Mouse (Mus musculus): ENCODE data around the gene Igsf6. TPM values are rescaled to one million over a fixed set of nuclear protein-coding genes. Genes with fewer than 3 reads are reported as not detected.

The Igsf6 gene
- polyA plus RNA-seq, 1 experiment from 2014 or later = 1.3 TPM

DNA sequence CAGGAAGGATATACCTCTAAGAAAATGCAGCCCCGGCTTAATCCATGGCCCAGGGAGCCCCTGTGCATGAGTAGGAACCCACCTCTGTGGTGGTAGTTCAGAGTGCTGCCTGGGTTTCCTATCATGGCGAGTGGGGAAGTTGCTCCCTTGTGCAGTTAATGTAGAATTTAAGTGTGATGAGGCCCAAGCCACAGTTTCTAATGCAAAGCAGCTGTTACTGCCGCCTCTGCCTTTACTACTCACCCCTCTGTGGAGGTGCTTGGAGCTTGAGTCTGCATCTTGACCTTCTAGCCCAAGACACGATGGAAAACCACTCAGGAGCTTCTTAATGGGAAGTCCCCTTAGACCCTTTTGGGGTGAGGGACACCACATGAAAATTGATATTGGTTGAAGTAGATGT is 3.1 kb downstream of the Igsf6 start:
- H3K36me3 ChIP-seq (ENCODE audit: control insufficient read depth, insufficient read depth) = peaks cover 31% of the 10 kb centered on the region
- ATAC-seq = no peak
- WGBS = 92% methylated on average over 4 of the region's 4 CpGs
- no peak overlapping the region for H3K4me3 ChIP-seq (ENCODE audit: low read depth, low read length)
- H3K9me3 ChIP-seq (ENCODE audit: control insufficient read depth) = no peaks in the 10 kb centered on the region
- no peak overlapping the region for H3K4me2 ChIP-seq (replicated peaks; ENCODE audit: low read depth)
- no peaks in the 10 kb centered on the region for H3K27me3 ChIP-seq (replicated peaks; ENCODE audit: control insufficient read depth, insufficient read depth, low read length)
- H3K4me1 ChIP-seq (replicated peaks; ENCODE audit: control insufficient read depth, insufficient read depth, low read length) = no peaks in the 10 kb centered on the region
- no peak overlapping the region for H3K27ac ChIP-seq (ENCODE audit: low read depth, low read length)
- H3K9ac ChIP-seq (ENCODE audit: low read depth, low read length) = no peak overlapping the region
- no peak for TF ChIP-seq CTCF (IDR thresholded peaks at IDR 0.05; ENCODE audit: low read depth)

DNA sequence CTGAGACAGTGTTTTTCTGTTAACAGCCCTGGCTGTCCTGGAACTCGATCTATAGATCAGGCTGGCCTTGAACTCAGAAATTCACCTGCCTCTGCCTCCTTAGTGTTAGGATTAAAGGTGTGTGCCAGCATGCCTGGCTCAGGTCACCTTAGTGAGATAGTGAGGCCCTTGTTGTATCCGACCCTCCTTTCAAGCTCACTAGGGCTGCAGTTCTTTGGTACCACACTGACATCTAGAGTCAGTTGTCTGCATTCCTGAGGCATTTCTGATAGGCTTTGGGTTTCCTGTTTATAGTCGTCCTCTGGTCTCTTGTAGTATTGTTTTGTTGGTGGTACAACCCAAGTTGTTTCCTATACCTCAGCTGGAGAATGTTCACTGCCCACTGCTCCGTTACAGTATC is 10.1 kb downstream of the Igsf6 start:
- no peak overlapping the region for H3K27ac ChIP-seq (ENCODE audit: low read depth, low read length)
- 42% methylated on average over 4 of the region's 4 CpGs for WGBS
- no peak overlapping the region for H3K9ac ChIP-seq (ENCODE audit: low read depth, low read length)
- H3K4me1 ChIP-seq (replicated peaks; ENCODE audit: control insufficient read depth, insufficient read depth, low read length) = no peaks in the 10 kb centered on the region
- peaks cover 13% of the 10 kb centered on the region for H3K36me3 ChIP-seq (ENCODE audit: control insufficient read depth, insufficient read depth)
- no peaks in the 10 kb centered on the region for H3K9me3 ChIP-seq (ENCODE audit: control insufficient read depth)
- TF ChIP-seq CTCF (IDR thresholded peaks at IDR 0.05; ENCODE audit: low read depth) = peak; percentile 78
- no peak overlapping the region for H3K4me2 ChIP-seq (replicated peaks; ENCODE audit: low read depth)
- peak; percentile 31; the same call in 1 of the 2 replicates for ATAC-seq
- H3K27me3 ChIP-seq (replicated peaks; ENCODE audit: control insufficient read depth, insufficient read depth, low read length) = no peaks in the 10 kb centered on the region
- no peak overlapping the region for H3K4me3 ChIP-seq (ENCODE audit: low read depth, low read length)

DNA sequence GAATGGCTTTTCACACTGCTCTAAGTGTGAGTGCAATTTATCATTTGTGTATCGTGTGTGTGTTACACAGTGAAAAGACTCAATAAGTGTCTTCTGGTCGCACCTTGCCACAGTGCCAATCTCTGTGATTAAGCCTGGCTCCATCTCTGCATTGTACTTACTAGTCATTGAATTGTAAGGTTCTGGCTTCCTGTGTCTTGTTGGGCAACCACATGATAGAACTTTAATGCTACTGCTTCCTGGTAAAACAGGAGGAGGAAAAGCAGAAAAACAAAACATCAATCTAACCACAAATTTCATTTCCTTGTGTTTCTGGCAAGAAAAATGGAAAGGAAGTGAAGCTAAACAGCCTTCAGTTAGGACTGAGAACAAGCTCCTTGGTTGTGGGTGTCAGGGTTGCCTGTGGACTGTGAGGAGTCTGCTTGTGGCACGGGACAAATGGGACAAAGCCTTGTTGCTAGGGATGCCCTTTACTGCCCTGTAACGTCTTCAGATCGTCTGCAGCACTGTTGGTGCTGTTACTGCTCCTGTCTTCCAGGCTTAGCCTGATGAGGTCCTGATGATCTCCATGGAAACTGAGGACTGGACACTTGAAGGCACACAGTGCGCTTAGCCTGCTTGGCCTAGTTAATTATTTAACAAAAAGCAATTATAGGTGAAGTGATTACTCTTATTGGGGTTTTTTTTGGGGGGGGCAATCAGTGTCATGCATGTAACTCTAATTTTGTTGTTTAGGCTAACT is 14.7 kb downstream of the Igsf6 start:
- 46% methylated on average over 6 of the region's 6 CpGs for WGBS
- peaks cover 31% of the 10 kb centered on the region for H3K36me3 ChIP-seq (ENCODE audit: control insufficient read depth, insufficient read depth)
- H3K9me3 ChIP-seq (ENCODE audit: control insufficient read depth) = no peaks in the 10 kb centered on the region
- ATAC-seq = no peak
- no peak overlapping the region for H3K4me2 ChIP-seq (replicated peaks; ENCODE audit: low read depth)
- no peak overlapping the region for H3K4me3 ChIP-seq (ENCODE audit: low read depth, low read length)
- H3K9ac ChIP-seq (ENCODE audit: low read depth, low read length) = no peak overlapping the region
- H3K27me3 ChIP-seq (replicated peaks; ENCODE audit: control insufficient read depth, insufficient read depth, low read length) = no peaks in the 10 kb centered on the region
- no peak overlapping the region for H3K27ac ChIP-seq (ENCODE audit: low read depth, low read length)
- no peaks in the 10 kb centered on the region for H3K4me1 ChIP-seq (replicated peaks; ENCODE audit: control insufficient read depth, insufficient read depth, low read length)
- TF ChIP-seq CTCF (IDR thresholded peaks at IDR 0.05; ENCODE audit: low read depth) = no peak

DNA sequence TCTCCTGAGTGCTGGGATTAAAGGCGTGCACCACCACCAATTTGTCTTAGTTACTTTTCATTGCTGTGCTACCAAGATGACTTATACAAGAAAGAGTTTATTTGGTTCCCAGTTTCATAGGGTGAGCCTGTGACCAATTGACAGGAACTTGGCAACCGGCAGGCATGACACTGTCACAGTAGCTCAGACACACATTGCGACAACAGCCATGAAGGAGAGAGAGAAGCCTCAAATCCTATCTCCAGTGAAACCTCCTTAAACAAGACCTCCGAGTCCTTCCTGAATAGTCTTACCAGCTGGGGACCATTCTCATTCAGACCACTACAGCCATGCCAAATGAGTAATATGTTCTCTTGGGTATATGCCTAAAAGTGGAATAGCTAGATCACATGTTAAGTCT is 21.3 kb downstream of the Igsf6 start:
- Histone ChIP-seq H3K4me3 (ENCODE audit: low read depth, low read length) (no peak overlapping the region), H3K9me3 (ENCODE audit: control insufficient read depth) (no peaks in the 10 kb centered on the region), H3K4me2 (replicated peaks; ENCODE audit: low read depth) (no peak overlapping the region), H3K36me3 (ENCODE audit: control insufficient read depth, insufficient read depth) (peaks cover 33% of the 10 kb centered on the region), H3K9ac (ENCODE audit: low read depth, low read length) (no peak overlapping the region), H3K27ac (ENCODE audit: low read depth, low read length) (no peak overlapping the region), H3K4me1 (replicated peaks; ENCODE audit: control insufficient read depth, insufficient read depth, low read length) (no peaks in the 10 kb centered on the region), H3K27me3 (replicated peaks; ENCODE audit: control insufficient read depth, insufficient read depth, low read length) (no peaks in the 10 kb centered on the region)
- TF ChIP-seq CTCF (IDR thresholded peaks at IDR 0.05; ENCODE audit: low read depth) = no peak
- ATAC-seq = no peak
- 88% methylated on average over 4 of the region's 4 CpGs for WGBS

DNA sequence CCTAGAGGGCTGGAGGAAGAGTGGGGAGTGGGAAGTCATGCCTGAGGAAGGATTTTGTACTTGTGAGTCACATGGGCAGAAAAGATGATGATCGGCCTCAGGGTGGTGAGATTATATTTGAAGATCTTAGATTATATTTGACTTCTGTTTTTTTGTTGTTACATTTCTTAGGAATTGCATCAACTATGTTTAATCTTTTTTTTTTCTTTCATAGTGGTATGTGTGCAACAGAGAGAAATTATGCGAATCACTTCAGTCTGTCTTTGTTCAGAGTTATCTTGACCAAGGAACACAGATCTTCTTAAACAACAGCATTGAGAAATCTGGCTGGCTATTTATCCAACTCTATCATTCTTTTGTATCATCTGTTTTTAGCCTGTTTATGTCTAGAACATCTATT is 26.7 kb downstream of the Igsf6 start:
- Histone ChIP-seq H3K4me1 (replicated peaks; ENCODE audit: control insufficient read depth, insufficient read depth, low read length) (peaks cover 9% of the 10 kb centered on the region), H3K4me3 (ENCODE audit: low read depth, low read length) (no peak overlapping the region), H3K4me2 (replicated peaks; ENCODE audit: low read depth) (no peak overlapping the region), H3K9me3 (ENCODE audit: control insufficient read depth) (no peaks in the 10 kb centered on the region), H3K27ac (ENCODE audit: low read depth, low read length) (no peak overlapping the region), H3K36me3 (ENCODE audit: control insufficient read depth, insufficient read depth) (peaks cover 7% of the 10 kb centered on the region), H3K9ac (ENCODE audit: low read depth, low read length) (no peak overlapping the region), H3K27me3 (replicated peaks; ENCODE audit: control insufficient read depth, insufficient read depth, low read length) (no peaks in the 10 kb centered on the region)
- WGBS = 85% methylated on average over 2 of the region's 2 CpGs
- ATAC-seq = no peak
- peak; percentile 7; the same call in 1 of the 2 replicates for TF ChIP-seq CTCF (IDR thresholded peaks at IDR 0.05; ENCODE audit: low read depth)

DNA sequence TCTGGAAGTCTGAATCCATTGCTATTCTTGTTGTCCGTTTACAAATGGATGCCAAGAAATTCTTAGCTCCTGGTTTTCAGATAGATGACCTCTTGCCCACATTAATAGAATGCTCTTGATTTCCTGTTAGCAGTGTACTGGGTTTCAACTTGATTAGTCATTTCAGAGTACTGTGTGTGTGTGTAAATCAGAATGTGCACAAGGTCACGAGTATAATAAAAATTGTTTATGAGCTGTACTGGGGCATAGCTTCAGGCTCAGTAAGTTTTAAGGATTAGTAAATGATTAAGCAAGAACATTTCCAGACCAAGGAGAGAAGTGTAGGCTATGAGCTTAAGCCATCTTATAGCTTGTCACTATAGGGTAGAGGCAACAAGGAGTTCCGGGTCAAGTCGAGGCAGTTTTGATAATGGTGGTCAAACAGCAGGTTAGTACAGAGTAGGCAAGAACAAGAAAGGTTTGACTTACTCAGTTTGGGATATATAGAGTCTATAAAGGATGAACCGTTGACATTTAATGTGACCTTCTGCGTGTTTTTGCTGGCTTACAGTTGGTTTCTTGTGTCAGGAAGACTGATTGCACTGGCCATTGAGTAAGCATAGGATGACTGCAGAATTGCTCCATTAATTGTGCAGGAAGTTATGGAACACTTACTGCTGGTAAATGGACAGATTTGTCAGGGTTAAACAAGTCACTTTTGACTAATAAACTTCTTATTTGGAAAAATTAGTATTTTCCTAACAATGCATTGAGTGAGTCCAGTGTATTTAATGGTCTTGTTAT is 28.5 kb downstream of the Igsf6 start:
- WGBS = 33% methylated on average over 6 of the region's 6 CpGs
- Histone ChIP-seq H3K4me1 (replicated peaks; ENCODE audit: control insufficient read depth, insufficient read depth, low read length) (peaks cover 9% of the 10 kb centered on the region), H3K36me3 (ENCODE audit: control insufficient read depth, insufficient read depth) (no peaks in the 10 kb centered on the region; the same call in none of the 2 replicates), H3K27me3 (replicated peaks; ENCODE audit: control insufficient read depth, insufficient read depth, low read length) (no peaks in the 10 kb centered on the region), H3K4me2 (replicated peaks; ENCODE audit: low read depth) (no peak overlapping the region), H3K9ac (ENCODE audit: low read depth, low read length) (no peak overlapping the region), H3K27ac (ENCODE audit: low read depth, low read length) (no peak overlapping the region), H3K9me3 (ENCODE audit: control insufficient read depth) (no peaks in the 10 kb centered on the region), H3K4me3 (ENCODE audit: low read depth, low read length) (no peak overlapping the region)
- peak; percentile 93 for ATAC-seq
- TF ChIP-seq CTCF (IDR thresholded peaks at IDR 0.05; ENCODE audit: low read depth) = no peak
